Mouse (Mus musculus): Measurements from ENCODE around the gene Prss23. TPM values are rescaled to one million over a fixed set of nuclear protein-coding genes. Genes with fewer than 3 reads are reported as not detected.

Prss23 gene
- polyA plus RNA-seq, 1 experiment from 2014 or later = 138 TPM

DNA sequence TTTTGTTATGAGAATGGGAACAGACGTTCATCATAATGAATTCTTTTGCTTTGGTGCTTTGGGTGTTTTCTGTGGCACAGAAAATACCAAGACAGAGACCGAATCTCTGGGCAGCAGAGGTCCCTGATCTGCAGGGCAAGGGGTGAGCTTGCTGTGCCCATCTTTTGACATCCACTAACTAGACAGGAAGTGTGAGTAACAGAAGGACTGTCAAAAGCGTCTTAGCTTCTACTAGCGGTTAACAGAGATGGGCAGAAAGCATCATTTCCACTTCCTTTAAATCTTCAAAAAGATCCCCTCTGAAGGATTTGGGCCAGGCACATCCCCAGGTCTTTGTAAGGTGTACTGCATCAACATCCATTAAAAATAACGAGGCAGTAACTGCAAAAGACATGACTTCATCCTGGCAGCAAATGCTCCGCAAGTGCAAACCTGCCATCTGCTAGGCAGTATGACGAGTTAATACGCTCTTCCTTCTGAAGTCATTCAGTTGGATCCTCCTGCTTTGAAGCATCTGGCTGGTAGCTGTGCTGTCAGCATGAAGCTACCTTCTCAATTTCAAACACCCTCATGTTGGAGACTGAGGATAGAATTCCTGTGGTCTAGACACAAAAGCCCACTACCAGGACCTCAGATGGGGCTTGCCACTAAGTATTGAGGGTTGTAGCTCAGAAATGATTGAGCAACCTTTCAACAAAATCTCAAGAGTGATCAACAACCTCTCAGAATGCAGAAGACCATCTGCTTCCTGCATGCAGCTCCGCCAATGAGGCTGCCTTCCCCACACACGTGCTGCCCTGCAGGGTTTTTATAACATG lies 63.0 kb downstream of the Prss23 start:
- in situ Hi-C loops (cut with MboI; ENCODE audit: low pct_unique_long_range_greater_than_20kb) = no loop called here
- H3K27me3 ChIP-seq = no peaks in the 10 kb centered on the region
- TF ChIP-seq CTCF (IDR thresholded peaks at IDR 0.05) = no peak
- ChIA-PET POLR2A (no interaction called here), CTCF (interaction anchor here (0.8 to 1.9 kb wide), 4 partner anchors 12 to 330 kb away, joined by 3 to 5 read pairs (median 4); no protein-coding TSS in a partner anchor)
- no peak for ATAC-seq
- DNase-seq (ENCODE audit: low read depth, low spot score) = no peak

DNA sequence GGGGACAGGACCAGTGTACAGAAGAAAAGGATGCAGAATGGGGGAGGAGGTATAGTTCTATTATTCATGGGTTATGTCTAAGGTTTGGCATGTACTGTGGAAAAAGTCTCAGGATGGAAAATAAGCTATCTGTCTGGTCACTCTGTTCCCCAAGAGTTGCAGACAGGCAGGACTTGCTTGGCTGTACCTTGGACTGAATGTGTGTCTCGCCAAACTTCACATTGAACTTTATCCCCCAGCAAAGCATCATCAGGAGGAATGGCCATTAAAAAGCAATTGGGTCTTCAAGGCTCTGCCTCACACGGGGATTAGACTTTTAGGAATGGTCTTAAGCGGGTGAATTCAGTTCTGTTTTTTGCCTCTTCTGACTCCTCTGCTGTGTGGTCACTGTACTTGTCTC lies 63.7 kb downstream of the Prss23 start:
- H3K27me3 ChIP-seq = no peaks in the 10 kb centered on the region
- in situ Hi-C loops (cut with MboI; ENCODE audit: low pct_unique_long_range_greater_than_20kb) = no loop called here
- ATAC-seq (no peak), DNase-seq (ENCODE audit: low read depth, low spot score) (no peak)
- TF ChIP-seq CTCF (IDR thresholded peaks at IDR 0.05) = no peak
- POLR2A ChIA-PET = no interaction called here
- CTCF ChIA-PET = interaction anchor here (0.8 to 1.9 kb wide), 5 partner anchors 12 to 329 kb away, joined by 3 to 5 read pairs (median 4); no protein-coding TSS in a partner anchor

DNA sequence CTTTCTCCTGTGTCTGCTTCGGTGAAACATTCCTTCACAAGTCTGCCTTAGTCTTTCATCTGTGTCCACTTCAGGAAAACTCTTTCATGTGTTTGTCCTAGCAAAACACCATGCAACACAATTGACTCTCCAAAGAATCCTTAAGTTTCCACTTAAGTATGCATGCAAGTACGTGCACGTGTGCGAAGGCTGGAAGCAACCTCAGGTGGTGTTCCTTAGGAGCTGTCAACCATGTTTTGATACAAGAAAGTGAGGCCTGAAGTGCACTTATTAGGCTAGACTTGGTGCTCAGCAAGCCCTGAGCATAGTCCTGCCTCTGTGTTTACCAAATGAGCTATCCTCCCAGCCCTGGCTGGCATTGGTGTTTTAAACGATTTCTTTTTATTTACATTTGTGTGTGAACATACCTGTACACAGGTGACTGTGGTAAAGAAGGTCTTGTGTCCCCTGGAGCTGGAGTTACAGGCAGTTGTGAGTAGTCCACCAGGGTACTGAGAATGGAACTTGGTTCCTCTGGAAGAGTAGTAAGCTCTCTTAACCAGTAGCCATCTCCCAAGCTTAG lies 64.3 kb downstream of the Prss23 start:
- ChIA-PET POLR2A (no interaction called here), CTCF (interaction anchor here (0.8 to 1.9 kb wide), 5 partner anchors 13 to 329 kb away, joined by 3 to 5 read pairs (median 4); no protein-coding TSS in a partner anchor)
- ATAC-seq (no peak), DNase-seq (ENCODE audit: low read depth, low spot score) (no peak)
- no peak for TF ChIP-seq CTCF (IDR thresholded peaks at IDR 0.05)
- no peaks in the 10 kb centered on the region for H3K27me3 ChIP-seq
- in situ Hi-C loops (cut with MboI; ENCODE audit: low pct_unique_long_range_greater_than_20kb) = no loop called here

DNA sequence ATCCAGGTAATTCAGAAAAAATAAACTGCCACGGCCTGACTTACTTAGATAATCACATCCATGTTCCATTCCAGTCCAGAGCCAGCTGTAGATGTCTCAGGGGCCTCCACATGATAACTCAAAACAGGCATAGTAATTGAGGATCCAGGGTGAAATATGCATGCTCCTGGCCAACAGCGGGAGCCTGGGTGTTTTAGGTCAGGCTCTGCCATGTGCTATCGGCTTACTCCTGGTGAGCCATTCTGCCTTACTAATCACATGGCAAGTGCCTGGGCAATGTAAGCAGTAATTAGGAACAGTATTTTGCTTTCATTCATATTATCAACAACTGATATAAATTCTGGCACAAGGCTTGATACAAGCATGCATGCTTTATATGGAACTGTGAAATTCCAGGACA lies 65.6 kb downstream of the Prss23 start:
- ATAC-seq = no peak
- POLR2A ChIA-PET = no interaction called here
- in situ Hi-C loops (cut with MboI; ENCODE audit: low pct_unique_long_range_greater_than_20kb) = no loop called here
- TF ChIP-seq CTCF (IDR thresholded peaks at IDR 0.05) = no peak
- DNase-seq (ENCODE audit: low read depth, low spot score) = no peak
- no peaks in the 10 kb centered on the region for H3K27me3 ChIP-seq
- CTCF ChIA-PET = interaction anchor here (1.5 kb wide), 1 partner anchor 16 kb away, joined by 7 read pairs; no protein-coding TSS in a partner anchor

DNA sequence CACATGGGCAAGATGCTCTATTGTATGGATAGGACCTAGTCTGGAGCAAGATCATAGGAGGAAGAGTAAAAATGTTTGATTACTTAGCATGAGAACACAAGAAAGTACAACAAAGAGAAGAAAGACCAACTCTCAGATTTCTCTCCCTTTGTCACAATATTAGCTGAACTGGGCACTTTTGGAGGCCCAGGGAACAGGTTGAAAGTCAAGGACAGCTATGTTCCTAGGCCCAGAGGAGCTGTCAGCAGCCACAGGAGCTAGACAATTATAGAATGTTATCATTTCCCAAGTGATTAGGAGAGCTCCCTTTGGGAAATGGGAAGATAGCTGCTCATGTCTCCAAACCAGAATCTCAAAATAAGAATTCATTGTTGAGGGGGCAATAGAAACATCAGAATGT lies 66.1 kb downstream of the Prss23 start:
- ATAC-seq (no peak), DNase-seq (ENCODE audit: low read depth, low spot score) (no peak)
- no peak for TF ChIP-seq CTCF (IDR thresholded peaks at IDR 0.05)
- in situ Hi-C loops (cut with MboI; ENCODE audit: low pct_unique_long_range_greater_than_20kb) = no loop called here
- ChIA-PET CTCF (interaction anchor here (1.5 kb wide), 1 partner anchor 16 kb away, joined by 7 read pairs; no protein-coding TSS in a partner anchor), POLR2A (interaction anchor here (0.6 kb wide), 1 partner anchor 72 kb away, joined by 4 read pairs; no protein-coding TSS in a partner anchor)
- H3K27me3 ChIP-seq = no peaks in the 10 kb centered on the region

DNA sequence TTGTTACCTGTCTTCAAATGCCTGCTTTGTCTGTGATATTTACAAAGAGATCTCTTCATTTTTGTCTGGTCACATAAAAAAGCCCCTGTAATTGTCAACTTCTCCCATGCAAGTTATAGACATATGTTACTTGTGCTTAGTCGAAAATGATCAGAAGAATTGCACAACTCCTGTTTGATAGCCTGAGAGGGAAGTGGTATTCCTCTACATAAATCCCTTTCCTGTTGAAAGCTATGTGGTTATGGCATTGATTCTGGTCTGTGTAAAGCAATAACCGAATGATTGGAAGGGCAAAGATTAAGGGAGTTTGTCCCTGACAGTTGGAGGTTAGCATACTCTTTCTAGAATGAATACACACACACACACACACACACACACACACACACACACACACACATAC lies 67.3 kb downstream of the Prss23 start:
- DNase-seq (ENCODE audit: low read depth, low spot score) (no peak), ATAC-seq (no peak)
- POLR2A ChIA-PET = interaction anchor here (0.7 kb wide), 1 partner anchor 170 kb away, joined by 4 read pairs; no protein-coding TSS in a partner anchor
- no peak for TF ChIP-seq CTCF (IDR thresholded peaks at IDR 0.05)
- H3K27me3 ChIP-seq = no peaks in the 10 kb centered on the region
- CTCF ChIA-PET = interaction anchor here (0.9 to 1.7 kb wide), 2 partner anchors 13 to 18 kb away, joined by 4 to 6 read pairs; no protein-coding TSS in a partner anchor
- in situ Hi-C loops (cut with MboI; ENCODE audit: low pct_unique_long_range_greater_than_20kb) = no loop called here

Other genes starting within 250 kb of the Prss23 start
- gene Tmem135, start 123.0 kb downstream of the Prss23 start, polyA plus RNA-seq (2021) = 48.3 TPM
- 55.9 TPM for gene Fzd4, start 122.8 kb downstream of the Prss23 start, polyA plus RNA-seq (2021)
- gene Me3, start 105.2 kb upstream of the Prss23 start, polyA plus RNA-seq (2021) = 12.1 TPM

All from Patski (cell line).